Mouse (Mus musculus): ENCODE data around the gene Timmdc1.
"Not testable (repeated sequence)": the region's sequence is repeated elsewhere in the genome, so short reads cannot be mapped to it uniquely, and the experiment has no call there.

Timmdc1 gene

DNA sequence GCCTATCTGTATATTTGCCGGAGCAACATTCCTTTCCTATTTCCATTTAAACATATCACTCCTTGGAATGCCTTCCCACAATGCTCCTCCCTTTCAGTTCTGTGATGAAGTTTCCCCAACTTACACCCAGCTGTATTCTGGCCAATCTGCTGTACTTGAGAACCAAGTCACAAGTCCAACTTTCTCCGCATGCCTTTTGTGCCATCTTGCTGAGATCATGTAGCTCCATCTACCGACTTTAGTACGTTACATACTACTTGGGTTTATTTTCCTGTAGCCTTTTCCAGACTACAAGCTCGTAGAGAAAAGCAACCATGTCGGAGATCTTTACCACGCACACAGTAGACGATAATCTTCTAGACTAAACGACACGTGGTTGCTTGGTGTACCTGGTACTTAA is 28.6 kb downstream of the Timmdc1 start:
- peak; percentile 27 for DNase-seq

DNA sequence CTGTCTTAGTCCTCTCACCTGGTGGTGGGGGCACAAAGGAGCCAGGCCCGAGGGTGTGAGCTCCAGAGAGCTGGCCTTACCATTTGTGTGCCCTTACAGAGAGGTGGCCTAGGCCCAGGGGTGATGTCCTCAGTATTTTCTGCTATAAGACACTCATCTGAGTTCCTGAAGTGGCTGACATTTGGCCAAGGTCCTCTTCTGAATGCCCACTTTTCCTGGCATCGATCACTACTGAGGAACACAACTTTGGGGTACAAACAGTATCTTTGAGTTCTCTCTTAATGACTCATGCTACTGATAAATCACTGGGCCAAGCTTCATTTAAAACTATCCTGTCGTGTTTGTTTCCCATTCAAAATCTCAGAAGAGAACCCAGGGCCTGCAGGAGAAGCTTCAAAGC is 29.9 kb downstream of the Timmdc1 start:
- DNase-seq, result no peak

DNA sequence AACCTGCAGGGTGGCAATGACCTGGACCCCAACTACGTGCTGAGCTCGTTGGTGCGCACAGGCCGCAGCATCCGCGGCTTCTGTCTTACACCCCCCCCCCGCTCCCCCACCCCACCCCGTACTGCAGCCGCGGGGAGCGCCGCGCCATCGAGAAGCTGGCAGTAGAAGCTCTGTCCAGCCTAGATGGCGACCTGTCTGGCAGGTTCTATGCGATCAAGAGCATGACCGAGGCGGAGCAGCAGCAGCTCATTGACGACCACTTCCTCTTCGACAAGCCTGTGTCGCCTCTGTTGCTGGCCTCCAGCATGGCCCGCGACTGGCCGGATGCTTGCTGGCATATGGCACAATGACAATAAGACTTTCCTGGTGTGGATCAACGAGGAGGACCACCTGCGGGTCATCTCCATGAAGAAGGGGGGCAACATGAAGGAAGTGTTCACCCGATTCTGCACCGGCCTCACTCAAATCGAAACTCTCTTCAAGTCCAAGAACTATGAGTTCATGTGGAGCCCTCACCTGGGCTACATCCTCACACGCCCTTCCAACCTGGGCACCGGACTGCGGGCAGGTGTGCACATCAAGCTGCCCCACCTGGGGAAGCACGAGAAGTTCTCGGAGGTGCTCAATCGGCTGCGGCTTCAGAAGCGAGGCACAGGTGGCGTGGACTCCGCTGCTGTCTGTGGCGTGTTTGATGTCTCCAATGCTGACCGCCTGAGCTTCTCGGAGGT is 38.7 kb downstream of the Timmdc1 start:
- no peak for DNase-seq

DNA sequence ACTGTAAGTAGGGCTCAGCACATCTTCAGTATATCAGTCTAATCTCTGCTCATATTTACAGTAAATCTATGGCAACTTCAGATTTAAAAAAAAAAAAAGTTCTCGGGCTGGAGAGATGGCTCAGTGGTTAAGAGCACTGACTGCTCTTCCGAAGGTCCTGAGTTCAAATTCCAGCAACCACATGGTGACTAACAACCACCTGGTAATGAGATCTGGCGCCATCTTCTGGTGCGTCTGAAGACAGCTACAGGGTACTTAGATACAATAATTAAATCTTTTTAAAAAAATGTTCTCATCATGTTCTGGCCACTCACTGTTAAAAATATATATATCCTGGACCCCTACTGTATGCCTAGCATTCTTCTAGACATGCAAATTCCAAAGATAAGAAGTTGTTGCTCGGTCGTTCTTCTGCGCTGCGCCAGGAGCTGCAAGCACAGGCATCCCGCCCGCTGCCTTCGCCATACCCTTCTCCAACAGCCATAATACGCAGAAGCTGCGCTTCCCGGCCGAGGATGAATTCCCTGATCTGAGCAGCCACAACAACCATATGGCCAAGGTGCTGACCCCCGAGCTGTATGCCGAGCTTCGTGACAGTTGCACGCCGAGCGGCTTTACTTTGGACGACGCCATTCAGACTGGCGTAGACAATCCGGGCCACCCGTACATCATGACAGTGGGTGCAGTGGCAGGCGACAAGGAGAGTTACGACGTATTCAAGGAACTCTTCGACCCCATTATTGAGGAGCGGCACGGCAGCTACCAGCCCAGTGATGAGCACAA is 39.5 kb downstream of the Timmdc1 start:
- DNase-seq, result peak; percentile 46

DNA sequence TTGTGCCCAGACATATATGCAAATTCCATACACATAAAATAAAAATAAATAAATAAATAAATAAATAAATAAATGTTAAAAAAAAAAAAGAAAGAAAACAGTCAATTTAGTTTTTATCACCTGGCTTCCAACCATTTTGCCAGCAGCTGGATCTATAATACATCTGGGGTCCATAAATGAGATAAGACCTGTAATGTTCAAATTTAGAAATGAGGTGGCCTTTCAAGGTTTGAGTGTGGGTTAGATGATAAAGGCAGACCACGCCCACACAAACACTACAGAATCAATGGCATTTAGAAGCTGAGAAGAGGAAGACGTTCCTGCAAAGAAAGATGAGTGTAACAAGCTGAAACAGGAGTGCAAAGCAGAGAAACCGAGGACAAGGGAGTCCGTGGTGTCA is 41.1 kb downstream of the Timmdc1 start:
- no peak for DNase-seq

DNA sequence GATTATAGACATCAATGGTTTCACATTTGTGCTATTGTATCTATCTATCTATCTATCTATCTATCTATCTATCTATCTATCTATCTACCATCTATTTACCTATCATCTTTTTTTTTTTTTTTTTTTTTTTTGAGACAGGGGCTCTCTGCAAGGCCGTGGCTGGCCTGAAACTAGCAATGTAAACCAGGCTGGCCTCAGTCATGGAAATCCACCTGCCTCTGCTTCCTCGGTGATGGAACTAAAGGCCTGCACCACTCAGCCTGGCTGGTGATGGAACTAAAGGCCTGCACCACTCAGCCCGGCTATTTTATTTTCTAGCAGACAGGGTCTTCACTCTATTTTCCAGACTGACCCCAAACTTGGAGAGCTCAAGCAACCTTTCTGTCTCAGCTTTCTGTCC is 44.2 kb downstream of the Timmdc1 start:
- DNase-seq, result no peak

DNA sequence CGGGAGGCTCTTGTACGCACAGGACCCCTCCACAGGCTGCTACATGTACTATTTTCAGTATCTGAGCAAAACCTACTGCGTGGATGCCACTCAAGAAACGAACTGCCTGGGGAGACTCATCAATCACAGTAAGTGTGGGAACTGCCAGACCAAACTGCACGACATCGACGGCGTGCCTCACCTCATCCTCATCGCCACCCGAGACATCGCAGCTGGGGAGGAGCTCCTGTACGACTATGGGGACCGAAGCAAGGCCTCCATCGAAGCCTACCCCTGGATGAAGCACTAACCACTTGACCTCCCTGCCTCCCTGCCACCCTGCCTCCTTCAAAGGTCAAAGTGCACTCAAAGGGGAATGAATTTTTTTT is 45.2 kb downstream of the Timmdc1 start:
- not testable (repeated sequence) for DNase-seq

DNA sequence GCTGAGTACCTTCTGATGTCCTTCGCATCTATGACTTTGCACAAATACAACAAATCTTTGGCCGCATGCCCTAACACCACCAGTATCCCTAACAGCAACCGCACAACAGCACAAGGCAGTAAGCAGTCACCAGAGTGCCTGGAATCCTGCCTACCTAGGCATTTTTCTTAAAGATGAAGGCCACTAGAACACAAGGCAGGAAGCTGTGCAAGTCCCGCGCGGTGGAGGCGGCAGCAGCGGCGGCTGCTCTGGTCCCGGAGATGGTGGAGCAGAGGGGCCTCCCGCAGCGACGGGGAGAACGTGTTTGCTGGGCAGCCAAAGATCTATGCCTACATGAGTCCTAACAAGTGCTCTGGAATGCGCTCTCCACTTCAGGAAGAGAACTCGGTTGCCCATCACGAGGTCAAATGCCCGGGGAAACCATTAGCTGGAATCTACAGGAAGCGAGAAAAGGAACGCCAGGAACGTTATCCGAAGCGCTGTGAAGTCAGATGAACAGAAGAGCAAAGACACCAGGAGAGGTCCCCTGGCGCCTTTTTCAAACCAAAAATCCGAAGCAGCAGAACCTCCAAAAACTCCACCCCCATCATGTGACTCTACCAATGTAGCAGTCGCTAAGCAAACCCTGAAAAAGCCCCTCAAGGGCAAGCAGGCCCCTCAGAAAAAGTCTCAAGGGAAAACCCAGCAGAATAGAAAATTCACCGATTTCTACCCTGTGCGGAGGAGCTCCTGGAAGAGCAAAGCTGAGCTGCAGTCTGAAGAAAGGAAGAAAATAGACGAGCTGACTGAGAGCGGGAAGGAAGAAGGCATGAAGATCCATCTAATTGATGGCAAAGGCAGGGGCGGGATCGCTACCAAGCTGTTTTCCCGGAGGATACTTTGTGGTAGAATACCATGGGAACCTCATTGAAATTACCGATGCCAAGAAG is 45.9 kb downstream of the Timmdc1 start:
- DNase-seq, result peak; percentile 31

DNA sequence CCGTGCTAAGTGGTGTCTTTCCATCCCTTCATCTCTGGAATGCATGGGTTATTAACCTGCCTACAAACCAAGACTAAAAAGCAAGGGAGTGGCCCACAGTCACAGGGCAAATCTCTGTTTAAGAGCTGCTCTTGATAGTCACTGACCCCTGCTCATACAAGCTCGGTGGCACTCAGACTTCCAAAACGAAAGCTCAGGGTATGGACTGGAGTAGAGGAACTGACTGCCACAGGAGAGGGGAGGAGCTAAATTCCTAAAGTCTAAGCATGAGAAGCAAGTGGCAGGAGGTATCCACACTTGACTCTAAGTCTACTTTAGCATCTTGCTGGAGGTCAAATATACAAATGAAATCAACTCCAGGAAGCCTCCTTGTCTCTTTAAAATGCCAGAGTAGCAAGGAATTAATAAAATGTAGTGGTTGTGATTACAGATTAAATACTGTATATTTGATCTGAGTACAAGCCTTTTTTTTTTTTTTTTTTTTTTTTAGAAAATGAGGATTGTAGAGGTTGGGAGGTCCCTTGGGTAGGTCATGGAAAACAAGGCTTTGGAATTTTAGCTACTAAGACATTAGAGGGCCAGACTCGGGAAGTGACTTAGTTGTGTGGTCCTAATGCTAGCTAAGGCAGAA is 46.7 kb downstream of the Timmdc1 start:
- no peak for DNase-seq

DNA sequence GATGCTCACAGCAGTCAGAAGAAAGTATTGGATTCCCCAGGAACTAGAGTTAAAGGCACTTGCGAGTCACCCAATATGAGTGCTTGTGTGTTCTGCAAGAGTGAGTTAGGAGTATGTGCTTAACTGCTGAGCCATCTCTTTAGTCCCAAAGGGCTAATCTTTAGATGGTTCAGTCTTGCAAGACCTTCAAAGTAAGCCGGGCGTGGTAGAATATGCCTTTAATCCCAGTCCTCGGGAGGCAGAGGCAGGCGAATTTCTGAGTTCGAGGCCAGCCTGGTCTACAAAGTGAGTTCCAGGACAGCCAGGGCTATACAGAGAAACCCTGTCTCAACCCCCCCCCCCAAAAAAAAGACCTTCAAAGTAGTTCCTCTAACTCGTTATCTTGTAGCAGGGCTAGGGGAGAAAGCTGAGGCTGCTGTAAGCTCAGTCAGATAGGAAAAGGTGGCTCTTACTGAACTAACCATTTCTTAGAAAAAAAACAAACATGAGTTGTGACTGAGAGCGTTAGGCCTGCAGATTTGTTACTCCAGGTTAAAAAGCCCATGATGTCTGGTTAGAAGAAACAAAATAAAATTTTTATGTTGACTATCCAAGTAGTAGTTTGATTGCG is 47.7 kb downstream of the Timmdc1 start:
- DNase-seq, result no peak

DNA sequence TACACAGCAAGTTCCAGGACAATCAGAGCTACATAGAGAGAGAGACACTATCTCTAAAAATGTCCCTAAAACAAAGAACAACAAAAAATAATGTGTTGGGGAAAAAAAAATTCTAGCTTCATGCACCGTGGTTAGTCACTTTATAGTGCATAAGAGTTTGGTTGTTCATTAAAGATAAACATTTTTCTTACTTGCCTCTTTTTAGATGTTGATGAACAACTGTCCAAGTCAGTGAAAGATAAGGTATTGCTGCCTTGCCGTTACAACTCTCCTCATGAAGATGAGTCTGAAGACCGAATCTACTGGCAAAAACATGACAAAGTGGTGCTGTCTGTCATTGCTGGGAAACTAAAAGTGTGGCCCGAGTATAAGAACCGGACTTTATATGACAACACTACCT is 48.8 kb downstream of the Timmdc1 start:
- no peak for DNase-seq

DNA sequence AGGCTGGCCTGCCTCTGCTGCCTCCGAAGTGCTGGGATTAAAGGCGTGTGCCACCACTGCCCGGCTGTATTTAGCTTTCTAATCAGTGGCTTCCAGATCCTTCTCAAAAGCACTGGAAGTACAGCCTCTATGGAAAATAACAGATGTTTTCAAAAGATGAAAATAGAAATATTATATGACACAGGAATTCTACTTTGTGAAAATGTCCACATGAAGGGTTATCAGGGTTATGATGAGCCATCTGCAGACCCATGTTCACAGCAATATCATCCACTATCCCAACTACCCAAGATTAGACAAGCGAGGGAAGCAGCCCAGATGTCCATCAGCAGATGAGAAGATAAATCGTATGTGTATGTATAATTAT is 50.0 kb downstream of the Timmdc1 start:
- no peak for DNase-seq

DNA sequence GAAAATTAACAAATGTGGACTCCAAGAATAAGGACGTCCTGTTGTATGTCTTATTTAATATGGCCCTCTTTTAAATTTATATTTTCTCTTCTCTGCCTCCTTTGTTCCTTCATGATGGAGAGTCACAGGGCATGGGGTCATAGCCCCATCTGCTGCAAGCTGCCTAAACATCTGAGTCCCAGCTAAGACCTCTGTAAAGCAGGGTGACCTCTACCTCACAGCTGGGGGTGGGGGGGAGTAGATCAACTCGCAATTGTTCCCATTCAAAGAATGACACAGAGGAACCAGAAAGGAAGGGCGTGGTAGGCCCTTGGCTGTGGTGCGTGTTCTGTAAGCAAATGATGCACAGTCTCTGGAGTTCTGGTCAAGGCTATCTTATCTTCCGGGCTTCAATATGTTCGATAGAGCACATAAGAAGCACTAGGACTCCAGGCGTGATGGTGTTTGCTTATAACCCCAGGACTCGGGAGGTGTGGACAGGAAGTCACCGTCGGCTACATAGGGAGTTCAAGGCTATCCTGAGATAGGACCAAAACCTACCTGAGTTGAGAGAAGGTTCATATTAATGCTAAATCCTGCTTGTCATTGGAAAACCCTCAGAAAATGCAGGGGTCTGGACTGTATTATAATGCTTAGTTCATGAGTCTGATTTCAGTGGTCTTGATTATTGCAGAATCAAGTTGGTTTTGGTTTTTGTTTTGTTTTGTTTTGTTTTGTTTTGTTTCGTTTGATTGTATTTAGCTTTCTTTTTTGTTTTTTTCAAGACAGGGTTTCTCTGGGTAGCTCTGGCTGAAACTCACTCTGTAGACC is 50.6 kb downstream of the Timmdc1 start:
- no peak for DNase-seq

DNA sequence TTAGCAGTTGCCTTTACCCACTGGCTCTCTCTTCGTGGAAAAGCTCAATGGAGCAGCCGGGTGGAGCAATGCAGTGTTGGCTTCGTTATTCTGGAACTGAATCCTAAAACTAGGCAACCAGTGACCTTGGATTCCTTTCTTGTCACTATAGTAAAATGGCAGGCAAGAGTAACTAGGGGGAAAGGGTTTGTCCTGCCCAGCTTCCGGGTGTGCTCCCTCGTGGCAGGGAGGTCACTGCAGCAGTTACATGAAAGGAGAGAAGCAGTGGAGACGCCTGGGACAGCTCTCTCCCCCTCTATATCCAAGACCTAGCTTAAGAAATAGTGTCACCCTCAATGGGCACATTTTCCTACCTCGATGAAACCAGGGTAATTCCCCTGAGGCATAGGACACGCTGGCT is 53.0 kb downstream of the Timmdc1 start:
- DNase-seq, result no peak

DNA sequence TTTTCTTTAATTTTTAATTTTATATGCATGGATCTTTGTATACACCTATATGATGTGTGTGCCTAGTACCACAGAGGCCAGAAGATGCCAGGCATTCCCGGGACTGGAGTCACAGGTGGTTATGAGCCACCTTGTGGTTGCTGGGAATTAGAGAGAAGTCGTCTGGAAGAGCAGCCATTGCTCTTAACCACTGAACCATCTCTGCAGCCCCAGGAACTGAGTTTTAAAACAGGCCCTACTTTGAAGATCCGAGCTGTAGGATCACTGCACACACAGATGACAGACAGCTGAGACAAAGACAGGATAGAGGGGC is 53.8 kb downstream of the Timmdc1 start:
- DNase-seq, result no peak

DNA sequence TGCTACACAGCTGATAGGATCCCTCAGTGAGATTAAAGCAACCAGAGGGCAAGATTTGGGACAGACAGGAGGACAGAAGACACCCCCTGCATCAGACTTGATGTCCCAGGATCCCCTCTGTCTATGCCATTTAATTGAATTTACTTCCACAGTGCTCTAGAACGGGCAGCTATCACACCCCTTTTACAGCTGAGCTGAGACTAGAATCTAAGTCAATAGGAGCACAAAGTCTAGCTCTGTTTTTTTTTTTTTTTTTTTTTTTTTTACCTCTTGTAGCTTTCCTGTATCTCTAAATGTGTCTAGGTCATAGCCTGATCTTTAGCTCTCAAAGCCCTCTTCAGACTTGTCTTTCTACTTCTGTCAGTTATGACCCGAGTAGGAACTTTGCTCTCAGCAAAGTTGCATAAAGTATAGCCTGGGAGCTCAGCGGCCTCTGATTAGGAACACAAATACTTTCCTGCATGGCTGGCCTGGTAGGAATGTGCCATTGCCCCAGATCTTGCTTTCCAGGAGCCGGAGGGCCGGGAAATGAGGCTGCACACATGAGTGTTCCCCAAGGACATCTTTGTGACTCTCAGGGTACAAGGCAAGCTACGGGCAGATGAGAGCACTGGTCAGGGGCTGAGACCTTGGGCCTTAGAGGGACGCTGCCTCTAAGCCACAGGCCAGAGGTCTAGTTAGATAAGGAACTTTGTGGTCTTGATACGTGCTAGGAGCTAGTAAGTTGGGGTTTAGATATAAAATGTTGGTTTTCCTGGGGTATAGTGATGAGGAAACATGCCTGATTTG is 54.4 kb downstream of the Timmdc1 start:
- no peak for DNase-seq

DNA sequence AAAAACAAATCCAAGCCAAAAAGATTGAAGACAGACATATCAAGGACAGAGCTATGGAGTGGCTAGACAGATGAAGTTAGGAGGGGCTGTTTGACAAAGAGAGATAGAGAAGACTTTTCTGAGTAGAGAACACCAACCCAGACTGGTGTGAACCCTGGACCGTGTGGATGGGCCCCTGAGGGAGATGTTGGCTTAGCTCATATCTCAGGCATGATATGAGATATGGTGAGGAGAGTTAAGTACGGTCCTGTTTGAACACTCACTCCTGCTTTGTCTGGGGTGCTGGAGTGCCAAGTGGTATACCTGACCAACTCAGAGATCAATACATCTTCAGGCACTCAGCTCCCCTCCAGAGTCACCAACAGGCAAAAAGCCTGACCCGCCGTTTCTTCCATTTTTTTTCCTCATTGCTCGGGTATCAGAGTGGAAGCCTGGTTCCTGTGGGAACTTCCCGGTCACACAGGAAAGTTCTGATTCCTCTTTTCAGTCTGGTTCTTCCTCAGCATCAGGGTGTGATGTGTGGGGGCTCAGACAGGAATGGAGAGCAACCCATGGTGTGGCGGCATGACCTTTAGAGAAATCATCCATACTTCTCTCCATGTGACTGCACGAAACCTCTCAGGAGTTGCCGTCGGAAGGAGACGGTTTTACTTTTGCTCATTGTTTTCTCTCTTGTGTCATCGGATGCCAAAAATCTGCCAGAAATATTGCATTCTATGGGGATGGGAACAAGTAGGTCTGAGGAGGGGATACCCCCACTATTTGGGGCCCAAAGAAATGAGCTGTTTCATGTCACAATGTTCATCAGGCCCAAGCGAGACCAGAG is 55.2 kb downstream of the Timmdc1 start:
- DNase-seq, result no peak

DNA sequence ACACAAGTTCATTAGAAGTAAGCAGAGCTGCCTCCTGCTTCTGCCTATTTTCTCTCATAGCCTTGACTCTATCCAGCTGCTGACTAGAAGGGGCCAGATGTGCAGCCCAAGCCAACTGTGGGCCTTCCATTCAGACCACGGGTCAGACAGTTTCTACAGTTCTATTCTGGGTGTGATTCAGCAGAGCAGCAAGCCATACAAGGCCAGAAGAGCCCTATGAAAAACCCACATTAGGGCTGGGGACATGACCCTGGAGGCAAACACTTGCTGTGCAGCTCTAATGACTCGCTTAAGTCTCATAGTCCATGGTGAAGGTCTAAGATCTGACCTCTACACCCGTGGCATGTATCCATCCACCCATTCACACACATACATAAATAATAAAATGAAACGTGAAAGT is 56.4 kb downstream of the Timmdc1 start:
- no peak for DNase-seq

DNA sequence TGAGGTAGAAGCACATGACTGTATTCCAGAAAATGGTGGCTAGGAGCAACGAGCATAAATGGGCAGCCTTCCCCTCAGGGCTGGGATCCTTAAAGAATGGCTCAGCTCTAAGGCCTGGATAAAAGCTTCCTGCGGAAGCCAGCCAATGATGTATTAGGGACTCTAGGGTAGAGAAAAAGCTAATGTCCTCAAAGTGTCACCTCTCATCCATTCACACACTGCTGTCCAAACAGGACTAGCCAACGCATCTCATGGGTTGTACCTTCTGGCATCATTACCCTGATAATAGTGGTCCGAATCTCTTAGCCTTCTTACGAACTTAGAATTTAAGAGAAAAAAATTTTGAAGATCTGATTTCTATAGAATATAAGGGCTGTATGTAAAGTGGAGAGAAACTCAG is 59.2 kb downstream of the Timmdc1 start:
- DNase-seq, result no peak

DNA sequence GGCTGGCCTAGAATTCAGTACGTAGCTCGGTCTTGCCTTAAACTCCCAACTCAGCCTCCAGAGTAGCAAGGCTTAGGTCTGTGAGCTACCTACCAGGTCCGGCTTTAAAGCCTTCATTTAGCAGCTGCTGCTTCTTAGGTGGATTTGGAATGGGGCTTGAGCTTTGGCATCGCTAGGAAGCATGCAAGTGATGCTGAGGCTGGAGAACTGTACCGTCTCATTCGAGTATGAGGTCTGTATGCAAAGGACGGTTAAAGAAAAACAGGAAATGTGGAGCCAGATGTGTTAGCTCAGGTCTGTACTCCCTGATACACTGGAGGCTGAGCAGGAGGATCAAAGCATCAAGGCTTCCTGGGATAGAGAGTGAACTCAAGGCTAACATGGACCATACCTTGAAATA is 60.3 kb downstream of the Timmdc1 start:
- DNase-seq, result no peak
